Mouse (Mus musculus) frontal cortex, adult 2 months (tissue): ENCODE data around the gene Slc5a11. TPM values are rescaled to one million over a fixed set of nuclear protein-coding genes. Genes with fewer than 3 reads are reported as not detected.

Experiments
- DNase-seq, 2 experiments: peaks; one replicate each; pipeline ENCODE4 v3.0.0; 2022; ENCODE audit warnings: low spot score in 1 of 2; ENCODE audit errors: extremely low spot score in 1 of 2
- polyA plus RNA-seq: library from polyadenylated mRNA; depleted of rRNA; stranded (reverse); fragments of >200 nt; gene quantifications from 2 replicates; pipeline ENCODE4 v1.2.3, GENCODE M21; 2012; rRNA removed

The Slc5a11 gene
- polyA plus RNA-seq, result 1.4 and 2.8 TPM in 2 replicates

DNA sequence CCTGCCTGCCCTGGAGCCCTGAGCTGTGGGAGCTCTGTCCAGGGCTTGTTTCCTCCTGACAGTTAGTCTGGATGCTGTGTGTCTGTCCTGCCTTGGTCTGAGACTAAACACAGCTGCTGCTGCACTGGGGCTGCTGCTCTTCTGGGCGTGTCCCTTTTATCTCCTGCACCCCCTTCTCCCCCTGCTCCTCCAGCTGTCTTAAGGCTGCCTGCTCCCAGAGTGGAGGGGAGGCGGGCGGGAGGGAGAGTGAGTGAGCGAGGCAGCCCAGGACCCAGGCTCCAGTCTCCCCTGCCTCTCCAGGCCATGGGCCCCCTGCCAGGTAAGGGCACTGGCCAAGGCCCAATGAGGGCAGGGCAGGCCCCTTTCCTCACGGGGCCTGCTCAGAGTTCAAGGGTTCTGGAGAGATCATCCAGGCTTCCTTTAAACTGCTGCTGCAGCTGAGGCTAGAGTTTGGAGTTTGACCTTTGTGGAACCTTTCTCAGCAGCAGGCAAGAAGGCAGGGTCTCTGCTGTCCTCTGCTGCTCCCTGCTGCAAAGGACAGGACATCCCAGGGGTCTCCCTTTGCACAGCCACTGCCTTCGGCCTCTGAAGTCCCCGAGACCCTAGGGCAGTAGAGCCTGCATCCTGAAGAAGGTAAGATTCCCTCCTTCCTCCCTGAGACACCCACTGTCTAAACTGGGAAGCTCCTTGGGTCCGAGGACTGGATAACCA, at the start of gene Slc5a11:
Slc5a11 (plus strand) TSS at position 416 of the 711 bp plus-strand sequence.
- DNase-seq, result no peak

- DNase-seq, result no peak
These were observed 47.1 kb upstream of the Slc5a11 start for GRCm38 (mm10) chr7:123167436-123167835.

- DNase-seq, result no peak
These were observed 45.0 kb upstream of the Slc5a11 start for GRCm38 (mm10) chr7:123169618-123170017.

DNA sequence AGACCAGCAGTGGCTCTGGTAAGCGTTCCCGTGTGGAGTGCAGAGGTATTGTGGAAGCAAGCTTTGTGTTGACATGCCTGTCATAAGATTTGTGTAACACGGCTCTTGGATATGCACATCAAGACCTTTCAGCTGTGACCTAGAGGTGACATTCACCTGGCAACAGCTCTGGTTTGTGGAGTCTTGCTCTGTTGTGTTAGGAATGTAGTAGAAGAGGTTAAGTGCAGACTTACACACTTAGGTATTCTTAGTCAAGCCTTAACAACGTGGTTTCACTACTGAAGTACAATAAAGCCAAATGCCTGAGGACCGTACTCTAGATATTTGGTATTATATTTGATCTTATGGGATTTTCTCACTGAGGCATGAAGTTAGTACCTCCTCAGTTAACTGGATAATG, 42.5 kb upstream of the Slc5a11 start:
- DNase-seq, result no peak

DNA sequence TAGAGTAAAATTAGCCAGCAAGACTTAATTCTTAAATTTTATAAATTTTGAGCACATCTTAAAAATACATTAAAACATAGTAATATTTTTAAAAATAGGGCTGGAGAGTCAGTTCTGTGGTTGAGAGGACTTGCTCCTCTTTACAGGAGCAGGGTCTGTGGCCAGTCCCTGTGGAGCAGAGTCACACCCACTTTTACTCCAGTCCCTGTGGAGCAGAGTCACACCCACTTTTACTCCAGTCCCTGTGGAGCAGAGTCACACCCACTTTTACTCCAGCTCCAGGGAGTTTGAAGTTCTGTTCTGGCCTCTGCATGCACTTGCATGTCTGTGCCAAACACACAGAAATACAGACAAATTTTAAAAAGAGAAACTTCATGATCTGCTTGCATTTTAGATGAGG, 37.4 kb upstream of the Slc5a11 start:
- no peak for DNase-seq

- DNase-seq, result no peak
These were observed 32.5 kb upstream of the Slc5a11 start for GRCm38 (mm10) chr7:123181787-123182701.

- DNase-seq, result no peak
These were observed 29.7 kb upstream of the Slc5a11 start for GRCm38 (mm10) chr7:123184891-123185290.

DNA sequence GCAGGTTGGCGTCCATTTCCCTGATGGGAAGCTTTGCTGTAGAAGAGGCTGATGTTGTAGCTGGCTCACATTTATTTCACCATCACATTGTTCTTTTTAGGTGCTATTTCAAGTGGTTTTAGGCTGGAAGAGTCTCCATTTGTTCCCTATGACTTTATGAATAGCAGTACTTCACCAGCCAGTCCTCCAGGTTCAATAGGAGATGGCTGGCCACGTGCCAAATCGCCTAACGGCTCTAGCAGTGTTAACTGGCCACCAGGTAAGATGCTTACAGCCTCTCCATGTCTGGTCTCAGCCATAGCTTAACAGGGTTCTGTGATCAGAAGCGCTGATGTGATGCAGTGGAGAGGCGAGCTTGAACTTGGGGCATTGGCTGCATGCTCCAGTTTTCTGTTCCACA, 28.1 kb upstream of the Slc5a11 start:
- DNase-seq, result no peak

- no peak for DNase-seq
These were observed 27.3 kb upstream of the Slc5a11 start for GRCm38 (mm10) chr7:123187246-123187645.

DNA sequence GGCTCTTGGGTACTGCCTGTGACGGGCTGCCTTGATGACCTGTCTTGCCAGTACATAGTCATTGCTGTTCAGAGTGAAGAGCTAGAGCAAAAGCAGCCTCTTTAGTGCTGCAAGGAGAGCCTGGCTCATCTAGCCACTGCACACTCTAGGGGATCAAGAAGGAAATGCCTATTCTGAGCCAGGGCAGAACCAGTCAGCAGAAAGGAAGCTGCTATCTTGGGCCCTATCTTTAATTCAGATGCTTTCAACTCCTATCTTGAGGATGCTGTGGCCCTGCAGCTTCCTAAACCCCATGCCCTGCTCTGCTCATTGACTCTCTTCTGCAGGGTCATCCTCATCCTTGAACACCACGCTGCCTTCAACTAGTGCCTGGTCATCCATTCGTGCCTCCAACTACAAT, 26.1 kb upstream of the Slc5a11 start:
- DNase-seq, result no peak

DNA sequence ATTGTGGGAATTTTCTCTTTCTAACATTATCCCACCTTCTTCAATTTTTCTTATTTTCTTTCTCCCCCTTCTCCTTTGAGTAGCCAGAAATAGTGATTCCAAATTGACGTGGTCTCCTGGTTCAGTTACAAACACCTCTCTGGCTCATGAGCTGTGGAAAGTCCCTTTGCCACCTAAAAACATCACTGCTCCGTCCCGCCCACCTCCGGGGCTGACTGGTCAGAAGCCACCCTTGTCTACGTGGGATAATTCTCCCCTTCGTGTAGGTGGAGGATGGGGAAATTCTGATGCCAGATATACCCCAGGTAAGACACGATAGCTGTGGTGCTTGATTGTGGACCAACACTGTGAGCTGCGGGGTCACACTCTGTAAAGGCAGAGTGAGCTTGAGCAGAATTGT, 24.8 kb upstream of the Slc5a11 start:
- DNase-seq, result no peak

- DNase-seq, result peak in 1 of 2 experiments; percentile 48
These were observed 22.8 kb upstream of the Slc5a11 start for GRCm38 (mm10) chr7:123191731-123192130.

- no peak for DNase-seq
These were observed 21.4 kb upstream of the Slc5a11 start for GRCm38 (mm10) chr7:123193201-123193600.

- DNase-seq, result no peak
These were observed 19.9 kb upstream of the Slc5a11 start for GRCm38 (mm10) chr7:123194696-123195095.

DNA sequence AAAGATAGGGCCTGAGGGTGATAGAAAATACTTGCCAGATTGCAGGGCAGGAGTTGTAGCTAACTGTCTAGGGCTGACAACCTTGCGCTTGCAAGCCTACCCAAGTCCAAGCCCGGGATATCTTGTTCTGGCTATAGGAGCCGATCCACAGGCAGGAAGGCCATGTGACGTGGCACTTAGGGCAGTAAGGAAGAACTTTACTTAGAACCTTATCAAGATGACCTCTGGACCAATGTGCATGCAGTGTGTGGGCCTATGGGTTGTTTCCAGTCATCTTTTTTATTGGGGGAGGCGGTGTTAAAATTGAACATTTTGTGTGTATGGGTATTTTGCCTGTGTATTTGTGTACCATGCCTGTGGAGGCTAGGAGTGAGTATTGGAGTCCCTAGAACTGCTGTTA, 18.1 kb upstream of the Slc5a11 start:
- DNase-seq, result no peak

DNA sequence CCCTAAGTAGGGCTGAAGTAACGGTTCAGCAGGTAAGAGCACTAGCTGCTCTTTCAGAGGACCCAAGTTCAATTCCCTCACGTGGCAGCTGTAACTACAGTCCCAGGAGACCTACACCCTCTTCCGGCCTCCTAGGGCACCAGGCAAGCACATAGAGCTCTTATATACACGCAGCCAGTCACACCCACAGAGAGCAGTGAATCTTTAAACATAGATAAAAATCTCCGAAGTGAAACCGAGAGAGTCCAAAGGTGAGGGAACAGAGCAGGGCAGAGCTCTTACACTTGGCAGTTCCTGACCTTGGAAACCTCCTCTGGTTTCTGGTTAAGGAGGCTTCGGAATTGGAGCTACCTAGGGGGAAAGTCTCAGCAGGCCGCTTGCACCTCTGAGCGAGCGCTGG, 15.9 kb upstream of the Slc5a11 start:
- no peak for DNase-seq

- DNase-seq, result no peak
These were observed 15.4 kb upstream of the Slc5a11 start for GRCm38 (mm10) chr7:123199151-123199550.

DNA sequence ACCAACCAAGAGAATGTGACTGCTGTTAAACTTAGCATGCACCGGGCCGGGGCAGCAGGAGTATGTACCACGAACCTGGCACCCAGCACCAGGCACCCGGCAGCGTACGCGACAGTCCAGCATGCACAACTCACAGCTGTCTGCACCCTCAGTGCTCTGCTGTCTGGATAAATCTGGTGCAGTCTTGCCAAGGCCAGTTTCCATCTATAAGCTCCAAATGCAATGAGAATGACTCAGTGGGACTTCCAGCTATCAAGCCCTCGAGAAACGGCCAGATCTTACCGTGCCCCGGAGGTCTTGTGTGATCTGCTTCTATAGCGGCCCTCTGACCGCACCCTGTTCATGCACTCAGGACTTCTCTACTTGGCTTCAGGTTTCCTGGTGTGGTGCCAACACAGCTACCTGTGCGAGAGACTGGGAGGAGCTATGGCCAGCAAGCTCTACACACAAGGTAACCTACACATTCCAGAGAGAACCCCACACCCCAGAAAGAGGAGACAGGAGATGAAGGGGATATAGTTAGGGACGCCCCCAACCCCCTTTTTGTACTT, 14.8 kb upstream of the Slc5a11 start:
- DNase-seq, result no peak

GRCm38 (mm10) chr7:123200722-123201121, 13.9 kb upstream of the Slc5a11 start:
- DNase-seq, result no peak

- peak in 1 of 2 experiments; percentile 85 for DNase-seq
These were observed 9.3 kb upstream of the Slc5a11 start for GRCm38 (mm10) chr7:123205261-123205660.

DNA sequence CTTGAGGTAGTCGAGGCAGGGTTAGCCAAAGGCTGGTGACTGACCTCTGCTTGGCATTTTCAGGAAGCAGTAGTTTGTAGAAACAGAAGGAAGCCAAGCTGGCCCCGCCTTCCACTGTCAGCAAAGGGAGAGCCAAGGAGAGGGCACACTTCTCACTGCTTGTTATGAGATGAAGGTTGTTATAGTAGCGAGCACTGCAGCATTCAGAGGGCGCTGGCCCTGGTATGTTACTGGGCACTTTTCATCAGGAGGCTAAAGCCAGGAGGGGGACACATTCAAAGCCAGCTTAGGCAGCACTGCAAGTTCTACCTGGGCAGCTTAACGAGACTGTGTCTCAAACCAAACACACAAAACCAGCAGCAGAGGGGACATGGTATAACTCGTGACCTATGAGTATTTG, 7.0 kb upstream of the Slc5a11 start:
- no peak for DNase-seq
